Mouse (Mus musculus): ENCODE results near the gene Slc6a4. TPM values are rescaled to one million over a fixed set of nuclear protein-coding genes. Genes with fewer than 3 reads are reported as not detected.
"Not testable (repeated sequence)": the region's sequence is repeated elsewhere in the genome, so short reads cannot be mapped to it uniquely, and the experiment has no call there.

Slc6a4 gene
- total RNA-seq, 2 experiments from 2014 or later = not detected

DNA sequence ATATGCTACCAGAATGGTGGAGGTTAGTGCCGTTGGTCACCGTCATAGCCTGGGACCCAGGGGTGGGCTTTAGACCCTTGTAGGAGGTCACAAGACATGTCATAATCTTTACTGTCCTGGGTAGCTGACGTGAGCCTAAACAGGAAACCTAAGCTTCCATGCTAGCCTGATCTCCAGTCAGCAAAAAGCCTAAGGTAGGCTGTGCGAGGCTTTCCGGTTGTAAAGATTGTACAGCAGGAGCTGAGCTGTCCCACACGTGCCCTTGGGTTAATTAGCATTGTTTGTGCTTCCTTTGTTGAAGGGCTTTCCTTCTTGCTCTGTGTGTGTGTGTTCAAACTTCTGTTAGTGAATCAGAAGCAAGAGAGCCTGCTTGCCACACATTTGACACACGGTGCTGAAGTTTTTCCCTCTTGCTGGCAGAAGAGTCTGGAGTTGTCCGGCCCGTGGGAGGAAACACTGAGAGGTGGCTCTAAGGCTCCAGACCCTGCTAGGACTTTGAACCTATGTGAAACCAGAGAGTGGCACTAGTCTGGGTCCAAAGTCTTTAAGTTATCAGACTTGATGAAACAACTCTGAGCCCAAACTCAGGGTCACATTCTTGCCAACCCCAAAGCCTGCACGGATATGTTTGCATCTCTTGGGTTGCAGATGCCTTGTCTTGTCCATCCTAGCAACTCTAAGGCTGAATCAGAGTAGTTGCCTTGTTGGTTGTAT is 12.5 kb downstream of the Slc6a4 start:
- no peak for ATAC-seq (replicated peaks; ENCODE audit: poor library complexity, severe bottlenecking)

DNA sequence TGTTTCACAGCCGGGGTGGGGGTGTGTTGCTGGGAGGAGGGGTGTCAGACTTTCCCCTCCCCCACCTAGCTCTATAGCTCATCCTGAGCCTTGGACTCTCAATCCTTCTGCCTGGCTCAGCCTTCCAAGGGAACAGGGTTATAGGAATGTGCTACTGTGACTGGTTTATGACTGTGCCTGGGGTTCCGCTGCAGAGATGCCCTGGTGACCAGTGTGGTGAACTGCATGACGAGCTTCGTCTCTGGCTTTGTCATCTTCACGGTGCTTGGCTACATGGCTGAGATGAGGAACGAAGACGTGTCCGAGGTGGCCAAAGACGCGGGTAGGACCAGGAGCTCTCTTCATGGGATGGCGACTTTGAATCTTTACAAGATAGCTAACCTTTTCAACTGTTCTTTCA is 19.6 kb downstream of the Slc6a4 start:
- ATAC-seq (replicated peaks; ENCODE audit: poor library complexity, severe bottlenecking) = peak; percentile 75

GRCm38 (mm10) chr11:77019539-77019938 is 21.1 kb downstream of the Slc6a4 start:
- no peak for ATAC-seq (replicated peaks; ENCODE audit: poor library complexity, severe bottlenecking)

- ATAC-seq (replicated peaks; ENCODE audit: poor library complexity, severe bottlenecking) = no peak
Measured at GRCm38 (mm10) chr11:77021749-77022396, 23.5 kb downstream of the Slc6a4 start.

- ATAC-seq (replicated peaks; ENCODE audit: poor library complexity, severe bottlenecking) = 0 out of 2 replicates have a peak, but pooled peaks have one; percentile 41
Measured at GRCm38 (mm10) chr11:77026559-77026958, 28.2 kb downstream of the Slc6a4 start.

GRCm38 (mm10) chr11:77028157-77028556 is 29.8 kb downstream of the Slc6a4 start:
- ATAC-seq (replicated peaks; ENCODE audit: poor library complexity, severe bottlenecking) = no peak

- peak; percentile 68 for ATAC-seq (replicated peaks; ENCODE audit: poor library complexity, severe bottlenecking)
Measured at GRCm38 (mm10) chr11:77031151-77031934, 32.9 kb downstream of the Slc6a4 start.

DNA sequence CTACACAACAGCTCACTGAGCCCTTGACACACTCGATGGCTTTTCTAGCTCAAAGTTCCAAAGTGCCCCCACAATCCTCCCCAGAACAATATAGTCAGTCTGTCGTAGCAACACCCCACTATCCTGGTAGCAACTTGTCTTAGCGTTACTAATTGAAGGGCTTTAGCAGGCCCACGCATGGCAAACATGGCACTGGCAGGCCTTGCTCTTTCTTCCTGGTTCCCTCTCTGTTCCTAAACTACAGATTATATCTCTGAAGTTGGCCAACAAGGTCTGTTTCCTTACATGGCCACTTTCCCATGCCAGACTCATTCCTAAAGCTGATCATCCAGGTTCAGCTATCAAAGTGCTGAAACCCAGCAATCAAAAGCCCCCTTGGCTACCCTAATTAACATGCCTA is 43.5 kb downstream of the Slc6a4 start:
- ATAC-seq (replicated peaks; ENCODE audit: poor library complexity, severe bottlenecking) = no peak

DNA sequence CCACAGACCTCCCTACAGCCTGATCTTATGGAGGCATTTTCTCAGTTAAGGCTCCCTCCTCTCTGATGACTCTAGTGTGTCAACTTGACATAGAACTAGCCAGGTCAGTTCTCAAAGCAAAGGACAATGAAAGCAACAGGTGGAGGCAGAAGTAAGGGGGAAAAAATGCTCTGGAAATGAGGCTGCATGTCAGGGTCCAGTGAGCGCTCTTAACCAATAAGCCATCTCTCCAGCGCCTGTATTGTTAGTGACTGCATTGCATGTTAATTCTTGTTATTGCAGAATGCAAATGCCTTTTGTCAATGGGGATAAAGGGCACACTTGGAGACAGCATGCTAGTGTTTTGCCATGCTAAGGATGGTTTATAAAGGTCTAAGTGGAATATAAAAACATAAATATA is 44.4 kb downstream of the Slc6a4 start:
- ATAC-seq (replicated peaks; ENCODE audit: poor library complexity, severe bottlenecking) = no peak

DNA sequence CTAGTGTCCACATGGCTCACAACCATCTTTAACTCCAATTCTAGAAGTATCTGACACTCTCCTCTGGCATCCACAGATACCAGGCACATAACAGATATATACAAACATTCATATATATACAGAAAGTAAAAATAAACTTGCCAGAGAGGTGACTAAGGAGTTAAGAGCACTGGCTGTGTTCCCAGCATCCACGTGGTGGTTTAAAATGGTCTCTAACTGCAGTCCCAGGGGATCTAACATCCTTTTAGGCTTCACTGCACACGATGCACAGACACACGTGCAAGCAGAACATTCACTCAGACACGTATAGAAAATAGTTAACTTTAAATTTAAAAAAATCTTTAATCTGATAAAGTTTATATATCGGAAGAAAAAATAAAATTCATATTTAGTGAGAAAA is 63.5 kb downstream of the Slc6a4 start:
- no peak for ATAC-seq (replicated peaks; ENCODE audit: poor library complexity, severe bottlenecking)

DNA sequence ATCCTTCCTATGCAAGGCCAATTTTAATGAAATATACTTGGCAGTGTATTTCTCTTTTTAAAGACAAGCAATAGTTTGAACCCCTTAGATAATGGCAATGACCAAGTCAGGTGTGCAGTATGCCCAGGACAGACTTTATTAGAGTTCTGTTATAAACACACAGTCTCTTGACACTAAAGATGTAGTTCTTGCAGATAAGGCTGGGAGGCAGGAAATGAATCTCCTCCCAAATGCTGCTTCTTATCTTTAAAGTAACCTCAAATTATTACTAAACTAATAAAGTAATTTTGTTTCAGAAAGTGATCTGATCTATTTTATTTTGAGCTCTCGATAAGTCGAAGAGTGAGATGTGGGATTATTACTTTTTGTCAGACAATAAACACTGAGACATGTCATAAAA is 65.0 kb downstream of the Slc6a4 start:
- ATAC-seq (replicated peaks; ENCODE audit: poor library complexity, severe bottlenecking) = no peak

- ATAC-seq (replicated peaks; ENCODE audit: poor library complexity, severe bottlenecking) = no peak
Measured at GRCm38 (mm10) chr11:77068825-77069224, 70.4 kb downstream of the Slc6a4 start.

DNA sequence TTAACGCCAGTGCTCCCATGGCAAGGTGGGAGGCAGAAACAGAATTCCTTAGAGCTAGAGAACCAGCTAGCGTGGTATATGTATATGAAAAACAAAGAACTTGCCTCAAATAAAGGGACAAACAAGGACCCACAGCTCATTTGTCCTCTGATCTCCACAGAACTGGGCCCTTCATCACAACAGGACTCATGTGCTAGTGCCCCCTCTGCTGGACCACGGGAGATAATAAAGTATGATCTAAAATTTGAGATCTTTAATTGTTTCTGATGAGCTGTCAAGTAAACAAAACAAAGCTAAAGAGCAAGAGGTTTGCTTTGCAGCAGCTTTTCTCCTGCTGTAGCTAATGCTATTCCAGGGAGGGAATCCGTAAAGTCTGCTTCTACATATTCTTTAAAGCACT is 72.3 kb downstream of the Slc6a4 start:
- no peak for ATAC-seq (replicated peaks; ENCODE audit: poor library complexity, severe bottlenecking)

- not testable (repeated sequence) for ATAC-seq (replicated peaks; ENCODE audit: poor library complexity, severe bottlenecking)
Measured at GRCm38 (mm10) chr11:77077331-77077730, 78.9 kb downstream of the Slc6a4 start.

DNA sequence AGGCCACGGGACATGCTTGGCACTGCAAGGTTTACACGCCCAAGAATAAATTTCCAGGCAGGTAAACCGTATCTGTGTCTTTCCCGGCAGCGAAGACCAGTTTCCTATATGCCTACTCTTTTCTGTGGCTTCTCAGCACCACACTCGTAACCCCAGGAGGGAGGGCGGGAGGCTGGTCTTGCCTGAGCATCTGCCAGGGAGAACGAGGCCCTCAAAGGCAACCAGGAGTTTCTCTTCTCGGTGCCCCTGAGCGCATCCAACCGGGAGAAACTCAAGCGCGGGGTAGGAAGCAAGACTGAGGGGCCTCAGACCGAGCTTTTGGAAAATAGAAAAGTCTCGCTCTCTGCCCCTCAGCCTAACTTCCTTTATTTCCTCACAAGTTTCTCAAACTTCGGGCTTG is 79.4 kb downstream of the Slc6a4 start:
- no peak; the same call in 1 of the 2 replicates for ATAC-seq (replicated peaks; ENCODE audit: poor library complexity, severe bottlenecking)

DNA sequence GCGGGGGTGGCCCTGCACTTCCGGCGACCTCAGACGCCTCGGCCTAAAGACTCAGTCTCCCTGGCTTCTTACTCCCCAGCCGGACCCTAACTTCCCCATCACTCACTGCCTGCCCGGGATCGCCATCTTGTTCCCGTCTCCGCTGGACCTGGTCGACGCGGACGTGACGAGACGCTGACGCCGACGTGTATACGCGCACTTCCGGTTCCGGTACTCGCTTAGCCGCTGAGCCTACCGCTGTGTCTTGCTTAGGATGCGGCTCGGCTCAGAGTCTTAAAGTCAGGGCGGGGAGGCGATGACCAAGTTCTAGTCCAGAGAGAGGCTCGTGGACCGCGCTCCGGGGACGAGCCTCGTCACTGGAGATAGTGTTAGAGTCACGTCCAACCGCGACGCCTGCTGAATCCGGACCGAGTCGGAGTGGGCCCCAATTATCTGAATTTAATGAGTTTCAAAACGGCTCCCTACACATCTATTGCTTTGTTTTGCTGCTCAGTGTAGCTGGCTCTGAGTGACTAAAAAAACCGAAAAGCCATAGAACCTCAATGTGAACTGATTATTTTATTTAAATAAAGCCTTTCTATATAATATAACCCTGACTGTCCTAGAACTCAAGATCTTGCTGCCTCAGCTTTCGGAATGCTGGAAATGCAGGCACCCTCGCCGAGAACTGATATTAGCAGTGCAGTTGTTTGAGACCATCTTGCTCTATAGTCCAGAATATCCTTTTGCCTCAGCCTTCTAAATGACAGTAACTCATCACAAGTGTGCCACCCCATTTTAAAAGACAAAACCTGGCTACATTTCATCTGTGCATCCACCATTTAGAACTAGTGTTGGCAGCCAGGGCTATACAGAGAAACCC is 80.1 kb downstream of the Slc6a4 start, which contains the start of gene Nsrp1:
Gene Nsrp1 (minus strand): TSS at position 163 of the 862 bp plus-strand sequence.
- peak; percentile 99 for ATAC-seq (replicated peaks; ENCODE audit: poor library complexity, severe bottlenecking)

GRCm38 (mm10) chr11:77079361-77079760 is 81.0 kb downstream of the Slc6a4 start:
- no peak for ATAC-seq (replicated peaks; ENCODE audit: poor library complexity, severe bottlenecking)
